Mouse (Mus musculus) thymus, postnatal 10 days (tissue): ENCODE results near the gene Zfp526.

Experiments used
- DNase-seq, 2 experiments: peaks; one replicate each; pipeline ENCODE4 v3.0.0; 2021; ENCODE audit warnings: low spot score in 2 of 2

The Zfp526 gene

GRCm38 (mm10) chr7:25221102-25221883, at the start of gene Zfp526:
TSS of gene Zfp526 (plus strand) at chr7:25221425.
- DNase-seq: peak; percentile 97 to 99

- DNase-seq: no peak
Observed at GRCm38 (mm10) chr7:25172669-25173068, 48.6 kb upstream of the Zfp526 start.

- no peak for DNase-seq
Observed at GRCm38 (mm10) chr7:25174343-25174742, 46.9 kb upstream of the Zfp526 start.

DNA sequence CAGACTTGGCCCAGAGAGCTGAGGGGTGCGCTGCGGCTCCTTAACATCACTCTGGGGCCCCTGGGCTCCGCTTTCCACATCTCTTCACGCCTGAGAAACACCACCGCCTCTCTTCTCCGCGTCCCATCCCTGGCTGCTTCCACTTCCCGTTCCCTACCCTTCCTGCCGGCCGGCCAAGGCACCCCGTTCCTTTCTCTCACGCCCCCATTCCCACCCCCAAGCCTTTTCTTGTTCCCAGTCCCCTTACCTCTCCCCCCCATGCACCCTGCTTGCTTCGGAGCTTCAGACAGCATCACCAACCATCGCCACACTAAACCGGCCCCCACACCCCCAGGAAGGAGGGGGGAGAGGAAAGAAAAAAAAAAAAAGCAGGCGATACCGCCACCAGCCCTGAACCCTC, 42.9 kb upstream of the Zfp526 start:
- no peak for DNase-seq

- no peak for DNase-seq
Observed at GRCm38 (mm10) chr7:25178787-25179605, 42.2 kb upstream of the Zfp526 start.

GRCm38 (mm10) chr7:25179606-25180161, 41.5 kb upstream of the Zfp526 start, which contains the start of gene Pou2f2:
TSS of gene Pou2f2 (minus strand) at chr7:25179726.
- peak; percentile 53 to 73 for DNase-seq

DNA sequence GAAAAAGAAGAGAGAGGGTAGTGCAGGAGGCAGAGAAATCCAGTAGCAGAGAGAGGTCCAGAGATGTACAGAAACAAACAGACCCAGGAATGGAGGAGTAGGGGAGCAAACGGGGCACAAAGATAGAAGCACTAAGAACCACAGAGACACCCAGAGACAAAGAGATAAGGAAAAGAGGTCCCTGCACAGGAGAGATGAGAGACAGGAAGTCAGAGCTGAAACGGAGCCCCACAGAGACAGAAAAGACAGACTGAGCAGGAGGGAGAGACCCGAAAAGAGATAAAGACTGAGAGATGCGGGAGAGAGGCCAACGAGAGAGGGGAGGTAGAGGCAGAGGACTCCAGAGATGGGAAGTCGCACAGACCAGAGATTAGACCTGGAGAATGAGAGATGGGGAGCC, 40.7 kb upstream of the Zfp526 start:
- no peak for DNase-seq

DNA sequence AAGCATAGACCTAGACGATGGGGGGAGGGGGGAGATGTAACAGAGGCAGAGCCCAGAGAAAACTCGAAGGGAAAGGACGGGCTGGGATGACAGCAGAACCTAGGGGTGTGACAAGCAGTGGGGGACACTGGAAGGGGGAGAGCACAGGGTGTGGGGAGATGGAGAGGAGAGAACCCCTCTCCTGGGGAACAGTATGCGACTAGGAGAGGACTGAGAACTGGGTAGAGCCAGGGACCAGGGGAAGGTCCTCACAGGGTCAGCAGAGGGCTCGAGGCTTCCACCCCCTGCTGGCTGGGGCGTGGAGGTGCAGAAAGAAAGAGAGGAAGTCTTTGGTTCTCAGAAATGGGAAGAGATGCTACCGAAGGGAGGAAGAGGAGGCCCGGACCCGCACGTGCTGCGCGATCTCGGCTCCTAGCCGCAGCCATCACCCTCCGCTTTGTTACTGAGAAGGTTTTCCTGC, 39.9 kb upstream of the Zfp526 start:
- DNase-seq: peak; percentile 9 to 57

GRCm38 (mm10) chr7:25181814-25182213, 39.4 kb upstream of the Zfp526 start:
- no peak for DNase-seq

GRCm38 (mm10) chr7:25184091-25184490, 37.1 kb upstream of the Zfp526 start:
- no peak for DNase-seq

DNA sequence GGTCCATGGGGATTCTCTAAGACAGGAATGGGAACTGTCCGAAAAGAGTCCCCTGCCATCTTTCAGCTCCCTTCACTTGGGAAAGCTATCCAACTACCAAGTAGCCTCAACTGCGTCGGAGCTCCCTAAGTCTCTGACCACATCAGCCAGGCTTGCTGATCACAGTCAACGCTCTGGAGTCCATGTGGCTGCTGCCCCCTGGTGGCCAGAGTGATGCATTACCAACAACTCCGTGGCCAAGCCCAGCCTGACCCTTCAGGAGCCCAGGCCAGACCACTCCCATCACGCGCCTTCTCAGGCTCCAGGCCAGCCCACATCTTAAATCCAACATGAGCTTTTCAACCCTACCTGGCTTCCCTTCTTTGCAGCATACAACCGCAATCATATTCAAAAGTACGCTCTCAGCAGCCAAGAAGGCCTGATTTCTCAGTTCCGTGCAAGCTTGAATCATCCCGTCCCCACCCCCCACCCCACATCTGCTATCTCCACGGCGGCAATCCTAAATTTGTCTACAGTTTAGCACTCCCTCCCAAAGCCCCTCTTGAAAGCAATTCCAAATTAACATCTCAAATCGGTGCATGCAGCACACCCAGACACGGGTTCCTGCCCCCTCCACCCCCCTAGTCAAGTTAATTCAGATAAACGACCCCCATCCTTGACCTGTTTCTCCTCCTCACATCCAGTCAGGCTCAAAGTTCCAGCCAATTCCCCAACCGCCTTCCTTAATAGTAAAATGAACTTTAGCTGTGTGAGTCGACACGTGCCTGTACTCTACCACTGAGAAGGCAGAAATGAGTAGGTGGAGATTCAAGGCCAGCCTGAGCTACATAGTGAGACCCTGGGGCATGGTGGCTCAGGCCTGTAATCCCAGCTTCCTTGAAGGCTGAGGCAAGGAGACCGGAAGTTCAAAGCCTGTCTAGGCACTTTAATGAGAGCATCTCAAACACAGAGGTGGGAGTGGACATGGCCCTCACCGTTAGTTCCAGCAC, 33.3 kb upstream of the Zfp526 start:
- peak; percentile 44 to 77 for DNase-seq

- DNase-seq: no peak
Observed at GRCm38 (mm10) chr7:25190806-25191205, 30.4 kb upstream of the Zfp526 start.

DNA sequence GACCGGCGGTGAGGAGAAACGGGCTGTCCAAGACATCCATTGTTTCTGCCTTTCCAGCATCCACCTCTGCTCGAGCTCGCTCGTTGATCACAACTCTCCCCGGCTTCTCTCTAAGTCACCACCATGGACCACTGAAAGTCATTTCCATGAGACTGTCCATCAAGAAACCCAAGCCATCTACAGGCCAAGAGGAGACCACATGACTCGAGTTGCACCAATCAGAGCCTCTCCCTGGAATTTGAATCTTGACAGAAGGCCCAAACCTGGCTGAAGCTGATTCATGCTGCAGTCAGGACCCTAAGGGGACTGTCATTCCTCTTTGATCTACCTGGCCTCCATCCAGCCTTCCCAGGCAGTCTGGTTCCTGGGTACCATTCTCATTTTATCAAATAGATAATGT, 29.1 kb upstream of the Zfp526 start:
- no peak for DNase-seq

- DNase-seq: no peak
Observed at GRCm38 (mm10) chr7:25195148-25195547, 26.1 kb upstream of the Zfp526 start.

- DNase-seq: no peak
Observed at GRCm38 (mm10) chr7:25196107-25196506, 25.1 kb upstream of the Zfp526 start.

GRCm38 (mm10) chr7:25197384-25198018, 23.7 kb upstream of the Zfp526 start:
- DNase-seq: no peak

DNA sequence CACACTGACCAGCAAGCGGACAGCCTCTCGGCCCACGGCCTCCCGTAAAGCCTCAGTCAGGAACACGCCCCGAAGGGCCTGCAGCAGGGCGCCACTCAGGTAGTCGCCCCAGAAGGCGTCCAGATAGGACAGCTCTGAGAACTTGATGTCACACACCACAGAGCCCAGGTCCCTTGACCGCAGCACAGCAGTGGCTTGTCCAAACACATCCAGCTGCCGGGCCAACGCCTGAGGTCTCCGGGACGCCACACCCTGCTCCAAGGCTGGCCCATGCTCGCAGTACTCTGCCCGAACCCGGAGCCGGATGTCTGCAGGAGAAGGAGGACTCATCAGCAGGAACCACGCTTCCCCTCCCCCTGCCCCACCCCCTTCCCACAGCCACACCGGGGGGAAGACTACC, 17.6 kb upstream of the Zfp526 start:
- no peak for DNase-seq

DNA sequence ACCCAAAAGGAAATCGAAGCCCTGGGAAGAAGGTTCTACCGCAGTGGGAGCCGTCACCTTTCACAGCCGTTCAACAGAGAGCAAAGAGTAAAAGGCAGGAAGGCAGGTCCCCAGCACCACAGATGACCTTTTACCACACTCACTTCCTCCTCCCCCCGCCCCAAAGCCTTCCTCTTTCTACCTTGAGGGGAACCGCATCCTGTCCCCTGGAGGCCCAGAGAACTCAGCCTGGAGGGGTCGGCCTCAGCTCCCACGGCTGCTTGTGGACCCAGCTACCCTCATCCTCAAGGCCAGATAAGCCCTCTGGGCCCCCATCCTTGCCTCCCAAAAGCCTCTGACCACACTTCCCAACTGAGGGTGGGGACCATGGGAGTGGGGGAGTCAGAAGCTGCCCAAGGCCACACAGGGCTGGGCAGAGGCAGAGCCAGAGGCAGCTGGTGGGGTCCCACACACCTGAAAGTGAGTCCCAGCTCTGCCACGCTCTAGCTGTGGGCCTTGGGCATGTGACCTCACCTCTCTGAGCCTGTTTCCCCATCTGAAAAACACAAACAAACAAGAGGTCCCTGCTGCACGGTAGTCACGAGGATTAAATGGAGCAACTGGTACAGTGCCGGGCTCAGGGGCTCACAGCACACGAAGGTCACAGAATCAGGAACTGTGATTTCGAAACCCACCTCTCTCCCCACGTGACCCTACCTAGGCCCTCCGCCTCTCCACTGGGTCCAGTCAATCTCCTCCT, 15.7 kb upstream of the Zfp526 start:
- peak; percentile 72 to 78 for DNase-seq

GRCm38 (mm10) chr7:25206094-25206830, 15.0 kb upstream of the Zfp526 start:
- no peak for DNase-seq
